Mouse (Mus musculus) forebrain, embryonic 14.5 days (tissue): ENCODE results near the gene Drd5. TPM values are rescaled to one million over a fixed set of nuclear protein-coding genes. Genes with fewer than 3 reads are reported as not detected.

Experiments used
- ATAC-seq: fragments of 200-750 bp; cut with Nextera tagmentation; 2 replicates; pipeline ENCODE4 v1.8.0; 2017; ENCODE audit warnings: mild to moderate bottlenecking, moderate library complexity
- DNase-seq: peaks from one replicate; pipeline ENCODE4 v3.0.0-alpha.2; 2015; ENCODE audit warnings: low spot score
- H3K27ac ChIP-seq: fragments of 300-500 bp; sonication (generic); 2 replicates; pipeline ENCODE4 v1.5.1; 2014; ENCODE audit warnings: low read depth, mild to moderate bottlenecking, control low read depth, low read length, moderate library complexity
- H3K27me3 ChIP-seq: fragments of 300-500 bp; sonication (generic); replicated peaks from 2 replicates; pipeline ENCODE4 v1.6.1; 2014; ENCODE audit warnings: low read length, control low read depth, mixed read lengths; ENCODE audit not compliant: control insufficient read depth, insufficient read depth
- H3K36me3 ChIP-seq: fragments of 300-500 bp; sonication (generic); 2 replicates; pipeline ENCODE4 v1.6.1; 2014; ENCODE audit warnings: low read length, control low read depth; ENCODE audit not compliant: control insufficient read depth, insufficient read depth
- H3K4me1 ChIP-seq: fragments of 300-500 bp; sonication (generic); 2 replicates; pipeline ENCODE4 v1.6.1; 2014; ENCODE audit warnings: antibody characterized with exemption, low read length, control low read depth; ENCODE audit not compliant: control insufficient read depth, insufficient read depth
- H3K4me2 ChIP-seq: fragments of 300-500 bp; sonication (generic); 2 replicates; pipeline ENCODE4 v1.6.1; 2014; ENCODE audit warnings: mild to moderate bottlenecking, control low read depth, low read length
- H3K4me3 ChIP-seq: fragments of 300-500 bp; sonication (generic); 2 replicates; pipeline ENCODE4 v1.5.1; 2014; ENCODE audit warnings: low read depth, low read length, control low read depth
- H3K9ac ChIP-seq: fragments of 300-500 bp; sonication (generic); 2 replicates; pipeline ENCODE4 v1.6.1; 2014; ENCODE audit warnings: mild to moderate bottlenecking, low read length, control low read depth, moderate library complexity
- H3K9me3 ChIP-seq: fragments of 300-500 bp; sonication (generic); replicated peaks from 2 replicates; pipeline ENCODE4 v1.6.1; 2016; ENCODE audit warnings: low read length, control low read depth, mixed read lengths; ENCODE audit not compliant: control insufficient read depth
- WGBS: fragments of 180-500 bp; shearing (Covaris S2); extraction: QIAGEN DNeasy Blood & Tissue Kit; methylation state at CpG from one replicate; pipeline ENCODE4 v1.1.7; 2014; 5-methylcytosine and 5-hydroxymethylcytosine counted together
- polyA plus RNA-seq: library from polyadenylated mRNA; unstranded; fragments of >200 nt; fragmentation: Nextera tagmentation; extraction: Ambion mirVana; gene quantifications from 2 replicates; pipeline ENCODE4 v1.2.1, GENCODE M21; 2014

The Drd5 gene
- polyA plus RNA-seq, 1 experiment from 2014 or later = 0.14 TPM

- peak overlapping the region; percentile 43 for H3K4me2 ChIP-seq
- 12% methylated on average over 18 of the region's 18 CpGs for WGBS
- no peaks in the 10 kb centered on the region for H3K36me3 ChIP-seq
- DNase-seq (peak; percentile 41), ATAC-seq (peak; percentile 64)
- no peaks in the 10 kb centered on the region for H3K27me3 ChIP-seq
- no peak overlapping the region for H3K27ac ChIP-seq
- peaks cover 8% of the 10 kb centered on the region; the same call in 1 of the 2 replicates for H3K4me1 ChIP-seq
- peak overlapping the region; percentile 14; the same call in 1 of the 2 replicates for H3K4me3 ChIP-seq
- no peak overlapping the region for H3K9ac ChIP-seq
- no peaks in the 10 kb centered on the region for H3K9me3 ChIP-seq
Observed at GRCm38 (mm10) chr5:38366650-38367470, 47.7 kb downstream of the Drd5 start.

DNA sequence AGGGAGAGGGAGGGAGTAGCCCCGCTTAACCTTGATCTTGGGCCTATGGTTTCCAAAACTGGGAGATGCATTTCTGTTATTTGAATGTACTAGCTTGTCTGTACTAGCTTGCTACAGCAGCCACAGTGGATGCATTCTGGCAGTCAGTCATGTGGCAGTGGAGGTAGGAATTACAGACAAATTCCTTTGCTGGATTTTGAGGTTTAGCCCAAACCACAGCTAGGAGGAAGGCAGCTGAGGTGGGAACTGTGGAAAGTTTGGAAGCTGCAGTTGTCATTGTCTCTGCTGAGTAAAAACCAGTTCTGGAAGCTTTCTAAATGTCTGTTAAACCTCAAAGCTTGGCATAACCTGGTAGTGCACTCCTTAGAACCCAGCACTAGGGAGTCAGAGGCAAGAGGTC is 52.1 kb downstream of the Drd5 start:
- H3K4me2 ChIP-seq = no peak overlapping the region
- H3K9ac ChIP-seq = no peak overlapping the region
- peaks cover 8% of the 10 kb centered on the region; the same call in 1 of the 2 replicates for H3K4me1 ChIP-seq
- no peak overlapping the region for H3K27ac ChIP-seq
- no peak for ATAC-seq
- no peaks in the 10 kb centered on the region for H3K9me3 ChIP-seq
- no peaks in the 10 kb centered on the region for H3K27me3 ChIP-seq
- H3K4me3 ChIP-seq = no peak overlapping the region
- DNase-seq = no peak
- WGBS = 93% methylated on average over 1 of the region's 1 CpGs
- no peaks in the 10 kb centered on the region for H3K36me3 ChIP-seq

Other genes with a start within 250 kb of the Drd5 start
- gene Nsg1, start 159.5 kb upstream of the Drd5 start, polyA plus RNA-seq = 351 and 354 TPM in 2 replicates
- gene Zbtb49, start 98.9 kb upstream of the Drd5 start, polyA plus RNA-seq = 15.9 and 19.6 TPM in 2 replicates
- 42.9 and 48.3 TPM in 2 replicates for gene Lyar, start 98.9 kb upstream of the Drd5 start, polyA plus RNA-seq
- 108 and 109 TPM in 2 replicates for gene Tmem128, start 59.2 kb upstream of the Drd5 start, polyA plus RNA-seq
- gene Otop1, start 43.4 kb upstream of the Drd5 start, polyA plus RNA-seq = not detected in 2 replicates
- gene Slc2a9, start 183.8 kb downstream of the Drd5 start, polyA plus RNA-seq = 0.48 and 0.62 TPM in 2 replicates
- gene Wdr1, start 243.9 kb downstream of the Drd5 start, polyA plus RNA-seq = 184 and 203 TPM in 2 replicates